Mouse (Mus musculus): Measurements from ENCODE around the gene Bcl2l11. TPM values are rescaled to one million over a fixed set of nuclear protein-coding genes. Genes with fewer than 3 reads are reported as not detected.
"Not testable (repeated sequence)": the region's sequence is repeated elsewhere in the genome, so short reads cannot be mapped to it uniquely, and the experiment has no call there.

Gene Bcl2l11
- polyA plus RNA-seq, 1 experiment, result 4.0 TPM

GRCm38 (mm10) chr2:128095270-128095669 is 30.6 kb upstream of the Bcl2l11 start:
- H3K4me3 ChIP-seq (ENCODE audit: insufficient read depth, poor library complexity, severe bottlenecking), result no peak overlapping the region
- no peaks in the 10 kb centered on the region for H3K79me2 ChIP-seq (ENCODE audit: control insufficient read depth, insufficient read depth)
- no peaks in the 10 kb centered on the region for H3K36me3 ChIP-seq (ENCODE audit: control insufficient read depth, insufficient read depth)
- TF ChIP-seq USF1 (IDR thresholded peaks at IDR 0.05; ENCODE audit: low read depth) (no peak), MYOD1 (IDR thresholded peaks at IDR 0.05; ENCODE audit: control insufficient read depth, insufficient read length, low read depth) (no peak), CEBPB (IDR thresholded peaks at IDR 0.05; ENCODE audit: low read depth) (no peak), MAX (IDR thresholded peaks at IDR 0.05) (no peak), FOSL1 (IDR thresholded peaks at IDR 0.05; ENCODE audit: insufficient read depth, low read length, poor library complexity, severe bottlenecking) (no peak), CTCF (IDR thresholded peaks at IDR 0.05; ENCODE audit: control insufficient read depth, insufficient read depth, insufficient read length) (no peak), MYOG (IDR thresholded peaks at IDR 0.05; ENCODE audit: control insufficient read depth, extremely low read depth, insufficient read length) (no peak)
- H3ac ChIP-seq (ENCODE audit: control insufficient read depth, insufficient read length, low read depth), result no peak overlapping the region
- H3K79me3 ChIP-seq (ENCODE audit: low read depth), result no peaks in the 10 kb centered on the region
- H3K27me3 ChIP-seq (ENCODE audit: control insufficient read depth, insufficient read depth, insufficient read length), result peaks cover 11% of the 10 kb centered on the region

DNA sequence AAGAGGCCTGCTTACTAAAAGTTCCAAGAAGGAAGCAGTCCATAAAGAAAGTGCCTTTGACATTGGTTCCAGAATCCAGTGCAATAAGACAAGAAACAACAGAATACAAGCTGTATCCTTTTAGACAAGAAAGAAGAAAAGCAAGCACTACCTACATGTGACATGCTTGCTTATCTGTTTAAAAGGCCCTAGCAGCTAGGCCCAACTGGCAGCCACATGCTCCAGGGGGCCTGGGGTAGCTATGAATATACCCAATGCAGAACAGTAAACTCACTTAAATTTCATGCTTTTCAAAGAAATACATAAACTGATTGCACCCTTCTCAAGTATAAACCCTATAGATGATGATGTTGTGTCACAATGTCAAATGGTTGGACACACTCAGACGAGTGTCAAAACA is 29.8 kb upstream of the Bcl2l11 start:
- TF ChIP-seq MYOG (IDR thresholded peaks at IDR 0.05; ENCODE audit: control insufficient read depth, extremely low read depth, insufficient read length) (no peak), CTCF (IDR thresholded peaks at IDR 0.05; ENCODE audit: control insufficient read depth, insufficient read depth, insufficient read length) (no peak), CEBPB (IDR thresholded peaks at IDR 0.05; ENCODE audit: low read depth) (no peak), MAX (IDR thresholded peaks at IDR 0.05) (no peak), MYOD1 (IDR thresholded peaks at IDR 0.05; ENCODE audit: control insufficient read depth, insufficient read length, low read depth) (no peak), USF1 (IDR thresholded peaks at IDR 0.05; ENCODE audit: low read depth) (no peak), FOSL1 (IDR thresholded peaks at IDR 0.05; ENCODE audit: insufficient read depth, low read length, poor library complexity, severe bottlenecking) (no peak)
- H3K79me3 ChIP-seq (ENCODE audit: low read depth), result no peaks in the 10 kb centered on the region
- no peaks in the 10 kb centered on the region for H3K36me3 ChIP-seq (ENCODE audit: control insufficient read depth, insufficient read depth)
- H3K79me2 ChIP-seq (ENCODE audit: control insufficient read depth, insufficient read depth), result no peaks in the 10 kb centered on the region
- H3ac ChIP-seq (ENCODE audit: control insufficient read depth, insufficient read length, low read depth), result no peak overlapping the region
- H3K27me3 ChIP-seq (ENCODE audit: control insufficient read depth, insufficient read depth, insufficient read length), result peaks cover 11% of the 10 kb centered on the region
- no peak overlapping the region for H3K4me3 ChIP-seq (ENCODE audit: insufficient read depth, poor library complexity, severe bottlenecking)

GRCm38 (mm10) chr2:128098118-128098517 is 27.7 kb upstream of the Bcl2l11 start:
- not testable (repeated sequence) for H3K27me3 ChIP-seq (ENCODE audit: control insufficient read depth, insufficient read depth, insufficient read length); H3ac ChIP-seq (ENCODE audit: control insufficient read depth, insufficient read length, low read depth); H3K79me2 ChIP-seq (ENCODE audit: control insufficient read depth, insufficient read depth); H3K36me3 ChIP-seq (ENCODE audit: control insufficient read depth, insufficient read depth); H3K4me3 ChIP-seq (ENCODE audit: insufficient read depth, poor library complexity, severe bottlenecking); H3K79me3 ChIP-seq (ENCODE audit: low read depth)

DNA sequence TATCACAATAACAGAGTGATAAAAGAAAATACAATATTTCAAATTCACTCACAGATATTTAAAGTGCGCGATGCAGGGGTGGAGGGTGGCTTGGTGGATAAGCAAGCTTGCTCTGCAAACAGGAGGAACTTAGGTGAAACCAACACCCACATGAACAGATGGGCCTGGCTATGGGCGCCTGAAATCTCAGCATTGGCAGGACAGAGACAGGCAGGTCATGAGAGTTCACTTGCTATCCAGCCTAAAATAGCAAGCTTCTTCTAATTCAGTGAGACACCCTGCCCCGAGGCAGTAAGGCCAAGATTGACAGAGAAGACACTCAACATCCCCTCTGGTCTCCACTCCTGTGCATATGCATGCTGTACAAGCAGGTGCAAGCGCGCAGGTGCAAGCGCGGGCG is 23.8 kb upstream of the Bcl2l11 start:
- no peaks in the 10 kb centered on the region for H3K79me2 ChIP-seq (ENCODE audit: control insufficient read depth, insufficient read depth)
- no peaks in the 10 kb centered on the region for H3K79me3 ChIP-seq (ENCODE audit: low read depth)
- H3K4me3 ChIP-seq (ENCODE audit: insufficient read depth, poor library complexity, severe bottlenecking), result no peak overlapping the region
- H3ac ChIP-seq (ENCODE audit: control insufficient read depth, insufficient read length, low read depth), result no peak overlapping the region
- no peaks in the 10 kb centered on the region for H3K36me3 ChIP-seq (ENCODE audit: control insufficient read depth, insufficient read depth)
- TF ChIP-seq MYOD1 (IDR thresholded peaks at IDR 0.05; ENCODE audit: control insufficient read depth, insufficient read length, low read depth) (no peak), USF1 (IDR thresholded peaks at IDR 0.05; ENCODE audit: low read depth) (no peak), CTCF (IDR thresholded peaks at IDR 0.05; ENCODE audit: control insufficient read depth, insufficient read depth, insufficient read length) (no peak), CEBPB (IDR thresholded peaks at IDR 0.05; ENCODE audit: low read depth) (no peak), MAX (IDR thresholded peaks at IDR 0.05) (no peak), FOSL1 (IDR thresholded peaks at IDR 0.05; ENCODE audit: insufficient read depth, low read length, poor library complexity, severe bottlenecking) (no peak), MYOG (IDR thresholded peaks at IDR 0.05; ENCODE audit: control insufficient read depth, extremely low read depth, insufficient read length) (no peak)
- H3K27me3 ChIP-seq (ENCODE audit: control insufficient read depth, insufficient read depth, insufficient read length), result no peaks in the 10 kb centered on the region

DNA sequence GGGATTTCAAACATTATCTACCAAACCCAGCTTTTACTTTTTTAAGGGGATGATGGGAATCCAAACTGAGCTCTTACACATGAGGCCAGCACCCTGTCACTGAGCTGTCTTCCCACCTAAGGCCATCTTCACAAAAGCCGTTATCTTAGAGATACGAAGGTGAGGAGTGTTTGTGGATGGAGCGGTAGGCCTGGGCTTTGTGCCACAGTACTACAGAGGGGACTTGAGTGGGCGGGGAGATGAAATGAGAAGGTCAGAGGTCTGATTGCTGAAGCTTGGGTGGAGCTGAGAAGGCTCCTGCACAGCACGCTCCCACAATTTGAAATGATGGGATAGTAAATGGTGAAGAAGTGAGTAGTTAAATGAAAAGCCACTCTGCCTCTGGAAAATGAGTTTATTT is 21.0 kb upstream of the Bcl2l11 start:
- Histone ChIP-seq H3K36me3 (ENCODE audit: control insufficient read depth, insufficient read depth) (no peaks in the 10 kb centered on the region), H3K4me3 (ENCODE audit: insufficient read depth, poor library complexity, severe bottlenecking) (no peak overlapping the region), H3K27me3 (ENCODE audit: control insufficient read depth, insufficient read depth, insufficient read length) (no peaks in the 10 kb centered on the region), H3K79me2 (ENCODE audit: control insufficient read depth, insufficient read depth) (no peaks in the 10 kb centered on the region), H3ac (ENCODE audit: control insufficient read depth, insufficient read length, low read depth) (no peak overlapping the region), H3K79me3 (ENCODE audit: low read depth) (no peaks in the 10 kb centered on the region)
- no peak for TF ChIP-seq MAX (IDR thresholded peaks at IDR 0.05)
- TF ChIP-seq MYOG (IDR thresholded peaks at IDR 0.05; ENCODE audit: control insufficient read depth, extremely low read depth, insufficient read length), result no peak
- TF ChIP-seq CEBPB (IDR thresholded peaks at IDR 0.05; ENCODE audit: low read depth), result no peak
- TF ChIP-seq USF1 (IDR thresholded peaks at IDR 0.05; ENCODE audit: low read depth), result no peak
- TF ChIP-seq CTCF (IDR thresholded peaks at IDR 0.05; ENCODE audit: control insufficient read depth, insufficient read depth, insufficient read length), result no peak
- TF ChIP-seq MYOD1 (IDR thresholded peaks at IDR 0.05; ENCODE audit: control insufficient read depth, insufficient read length, low read depth), result no peak
- TF ChIP-seq FOSL1 (IDR thresholded peaks at IDR 0.05; ENCODE audit: insufficient read depth, low read length, poor library complexity, severe bottlenecking), result no peak

- H3K4me3 ChIP-seq (ENCODE audit: insufficient read depth, poor library complexity, severe bottlenecking), result no peak overlapping the region
- no peaks in the 10 kb centered on the region for H3K79me3 ChIP-seq (ENCODE audit: low read depth)
- H3K36me3 ChIP-seq (ENCODE audit: control insufficient read depth, insufficient read depth), result no peaks in the 10 kb centered on the region
- H3K27me3 ChIP-seq (ENCODE audit: control insufficient read depth, insufficient read depth, insufficient read length), result no peaks in the 10 kb centered on the region
- H3K79me2 ChIP-seq (ENCODE audit: control insufficient read depth, insufficient read depth), result no peaks in the 10 kb centered on the region
- no peak for TF ChIP-seq USF1 (IDR thresholded peaks at IDR 0.05; ENCODE audit: low read depth)
- no peak for TF ChIP-seq MYOG (IDR thresholded peaks at IDR 0.05; ENCODE audit: control insufficient read depth, extremely low read depth, insufficient read length)
- TF ChIP-seq CEBPB (IDR thresholded peaks at IDR 0.05; ENCODE audit: low read depth), result no peak
- TF ChIP-seq CTCF (IDR thresholded peaks at IDR 0.05; ENCODE audit: control insufficient read depth, insufficient read depth, insufficient read length), result no peak
- TF ChIP-seq FOSL1 (IDR thresholded peaks at IDR 0.05; ENCODE audit: insufficient read depth, low read length, poor library complexity, severe bottlenecking), result no peak
- no peak overlapping the region for H3ac ChIP-seq (ENCODE audit: control insufficient read depth, insufficient read length, low read depth)
Measured at GRCm38 (mm10) chr2:128105651-128106050, 20.2 kb upstream of the Bcl2l11 start.
